Mouse (Mus musculus): Measurements from ENCODE around the gene P4ha2. TPM values are rescaled to one million over a fixed set of nuclear protein-coding genes. Genes with fewer than 3 reads are reported as not detected.

P4ha2 gene
- total RNA-seq (2021): 24.3 and 28.3 TPM in 2 replicates
- long read RNA-seq, experiment 1, transcript P4ha2-201 (16 exons, 2,230 nt): minor isoform, 10 of 37 reads
- long read RNA-seq, experiment 1, transcript P4ha2-202 (16 exons, 2,263 nt): major isoform, 16 of 37 reads
- long read RNA-seq, experiment 1, partial matches to known transcripts: 7 of 37 reads
- long read RNA-seq, experiment 1, other reads (novel, unspliced or antisense): 4 of 37 reads
- long read RNA-seq, experiment 2, transcript P4ha2-201 (16 exons, 2,230 nt): minor isoform, 16 of 46 reads
- long read RNA-seq, experiment 2, transcript P4ha2-202 (16 exons, 2,263 nt): major isoform, 18 of 46 reads
- long read RNA-seq, experiment 2, partial matches to known transcripts: 8 of 46 reads
- long read RNA-seq, experiment 2, other reads (novel, unspliced or antisense): 4 of 46 reads

DNA sequence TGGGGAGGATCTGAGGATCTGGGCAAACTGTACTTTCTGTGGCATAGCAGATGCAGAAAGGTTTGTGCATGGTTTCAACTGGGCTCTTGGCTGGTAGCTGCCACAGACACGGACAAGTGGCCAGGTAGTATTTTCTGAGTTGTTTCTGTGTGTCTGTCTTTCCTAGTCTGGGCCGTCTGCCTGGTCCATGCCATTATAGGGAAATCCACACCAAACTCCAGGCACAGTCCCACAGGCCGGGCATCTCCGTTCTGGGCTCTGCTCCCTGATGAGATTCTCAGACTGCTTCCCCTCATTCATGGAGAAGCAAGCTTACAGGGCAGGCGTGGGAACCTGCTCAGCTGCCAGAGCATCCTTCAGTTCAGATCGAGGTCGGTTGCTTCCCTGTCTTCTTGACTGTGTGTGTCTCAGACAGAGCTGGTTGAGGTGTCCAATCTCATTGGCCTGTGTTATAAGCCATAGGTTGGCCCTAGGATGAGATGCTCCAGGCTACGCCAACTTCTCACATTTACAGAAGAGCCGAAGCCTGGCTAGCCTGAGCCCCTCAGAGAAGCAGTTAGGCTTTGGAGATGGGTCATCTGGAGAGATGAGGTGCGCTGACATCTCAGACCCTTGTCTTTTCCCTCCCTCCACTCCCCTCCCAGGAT lies at the start of gene P4ha2:
Gene P4ha2, plus strand, starts transcription at position 51 of the 647 bp plus-strand sequence.
- no peak for DNase-seq

DNA sequence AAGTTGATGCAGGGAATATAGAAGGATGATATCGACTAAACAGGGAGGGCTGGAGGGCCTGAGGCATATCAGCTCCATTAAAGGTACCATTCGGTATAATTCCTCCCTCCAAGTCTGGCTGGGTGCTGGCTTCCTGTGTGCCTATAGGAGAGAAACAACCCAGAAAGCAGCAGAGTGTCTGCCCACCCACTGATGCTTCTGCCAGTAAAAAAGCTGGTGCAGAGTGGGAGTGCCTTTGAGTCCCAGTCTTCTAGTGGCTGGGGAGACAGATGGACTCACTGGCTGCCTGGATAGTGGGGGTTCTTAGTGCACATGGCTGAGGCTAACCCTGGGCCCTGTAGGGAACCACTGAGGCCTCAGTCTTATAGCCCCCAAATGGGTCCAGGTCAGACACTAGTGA lies 49.7 kb upstream of the P4ha2 start:
- no peak for DNase-seq

DNA sequence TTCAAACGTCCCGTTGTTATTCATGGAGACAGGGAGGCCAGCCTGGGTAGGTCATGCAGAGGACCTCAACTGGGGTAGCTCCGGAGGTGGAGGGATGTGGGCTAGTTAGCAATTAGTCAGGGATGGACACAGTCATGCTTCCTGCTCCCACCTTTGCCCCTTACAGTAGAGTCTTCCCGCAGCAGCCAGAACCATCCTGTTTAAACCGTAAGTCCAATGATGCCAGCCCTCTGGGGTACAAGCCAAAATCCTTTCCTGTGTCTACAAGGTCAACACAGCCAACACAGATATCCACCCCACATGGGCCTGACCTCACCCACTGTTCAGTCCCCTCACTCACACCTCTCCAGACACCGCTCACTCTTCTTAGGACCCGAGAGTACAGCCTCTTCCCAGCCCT lies 48.7 kb upstream of the P4ha2 start:
- no peak for DNase-seq

DNA sequence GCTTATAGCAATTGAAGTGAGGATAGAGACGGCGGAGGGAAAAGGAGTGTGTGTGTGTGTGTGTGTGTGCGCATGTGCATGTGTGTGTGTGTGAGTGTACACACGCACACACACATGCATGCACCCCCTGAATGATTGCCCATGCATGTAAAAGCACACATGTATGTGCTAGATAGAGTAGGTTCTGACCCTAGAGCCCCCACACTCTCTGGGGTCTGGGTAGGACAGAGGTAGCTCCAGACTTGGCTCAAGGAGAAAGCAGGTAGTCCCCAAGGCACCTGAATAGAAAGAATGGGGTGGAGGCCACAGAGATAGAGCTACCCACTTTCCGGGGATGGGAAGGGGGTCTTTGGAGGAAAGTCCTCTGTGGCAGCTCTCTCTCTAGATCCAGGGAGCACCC lies 47.8 kb upstream of the P4ha2 start:
- DNase-seq: no peak

- DNase-seq: no peak
These were observed 46.8 kb upstream of the P4ha2 start for GRCm38 (mm10) chr11:54053090-54053489.

DNA sequence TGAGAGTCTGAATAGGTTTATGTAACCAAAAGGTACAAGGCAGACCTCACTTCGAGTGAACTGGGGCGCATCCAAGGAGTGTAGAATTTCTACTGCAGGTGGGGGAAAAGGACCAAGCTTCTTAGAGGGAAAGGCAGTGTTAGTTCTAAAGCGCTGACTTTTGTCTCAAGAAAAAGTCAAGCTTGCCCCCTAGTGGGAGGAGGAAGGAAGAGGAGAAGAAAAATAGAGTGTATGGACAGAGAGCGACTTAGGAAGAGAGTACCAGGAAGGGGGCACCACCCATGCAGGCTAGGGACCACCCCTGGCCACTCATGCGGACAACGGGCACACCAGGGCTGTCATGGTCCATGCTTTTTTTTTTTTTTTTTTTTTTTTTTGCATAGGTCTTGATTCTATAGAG lies 45.6 kb upstream of the P4ha2 start:
- peak; percentile 62 for DNase-seq

DNA sequence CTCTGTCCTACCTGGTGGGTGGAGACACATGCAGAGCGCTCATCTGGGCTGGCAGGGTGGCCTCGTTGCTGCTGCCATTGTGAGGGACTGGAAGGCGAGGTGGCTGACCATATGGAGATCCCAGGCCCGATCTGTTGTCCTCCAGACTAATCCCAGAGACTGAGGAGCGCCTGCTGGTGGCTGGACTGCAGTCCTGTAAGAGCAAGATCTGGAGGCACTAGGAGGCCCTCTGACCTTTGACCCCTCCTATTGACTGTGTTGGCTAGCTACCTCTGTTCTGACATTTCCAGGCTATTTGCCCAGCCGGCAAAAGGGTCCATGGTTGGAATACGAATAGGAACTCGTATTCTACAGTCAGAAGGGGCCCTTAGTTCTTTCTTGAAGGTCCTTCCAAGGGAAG lies 43.8 kb upstream of the P4ha2 start:
- DNase-seq: peak; percentile 34

- no peak for DNase-seq
These were observed 42.5 kb upstream of the P4ha2 start for GRCm38 (mm10) chr11:54057428-54057827.

GRCm38 (mm10) chr11:54058056-54058617 lies 41.8 kb upstream of the P4ha2 start:
- DNase-seq: no peak

GRCm38 (mm10) chr11:54058643-54059042 lies 41.3 kb upstream of the P4ha2 start:
- no peak for DNase-seq

GRCm38 (mm10) chr11:54059526-54059925 lies 40.4 kb upstream of the P4ha2 start:
- DNase-seq: no peak

- peak; percentile 56 for DNase-seq
These were observed 39.6 kb upstream of the P4ha2 start for GRCm38 (mm10) chr11:54060316-54060715.

GRCm38 (mm10) chr11:54062086-54062752 lies 37.7 kb upstream of the P4ha2 start:
- DNase-seq: peak; percentile 91

DNA sequence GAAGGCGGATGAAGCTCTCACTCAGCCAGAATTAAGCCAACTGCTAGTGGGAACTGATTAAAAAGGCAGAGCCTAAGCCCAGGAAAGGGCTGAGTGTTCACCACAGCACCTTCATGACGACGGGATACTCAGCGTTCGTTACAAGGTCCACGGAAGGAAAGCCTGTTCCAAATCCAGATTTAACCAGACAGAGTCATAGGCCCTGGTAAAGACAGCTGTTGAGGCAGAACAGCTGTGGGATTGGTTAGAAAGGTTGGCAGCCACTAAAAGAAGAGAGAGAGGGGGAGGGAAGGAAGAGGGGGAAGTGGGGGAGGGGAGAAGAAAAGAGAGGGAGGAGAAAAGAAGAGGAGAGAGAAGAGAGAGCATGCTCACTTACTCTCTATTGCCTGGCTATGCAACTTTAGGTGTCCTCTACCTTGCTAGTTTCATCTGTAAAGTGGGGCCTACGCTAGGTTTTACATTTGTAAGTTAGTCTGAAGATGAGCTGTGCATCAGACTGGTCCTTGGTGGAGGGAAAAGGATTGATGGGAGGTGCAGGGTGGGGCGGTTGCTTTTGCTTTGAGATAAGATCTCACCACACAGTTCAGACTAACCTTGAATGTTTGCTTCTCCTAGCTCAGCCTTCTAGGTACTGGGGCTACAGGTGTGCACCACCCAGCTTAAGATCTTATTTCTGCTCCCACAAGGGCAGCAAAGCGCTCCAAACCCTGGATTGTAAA lies 37.0 kb upstream of the P4ha2 start:
- no peak for DNase-seq

- no peak for DNase-seq
These were observed 36.5 kb upstream of the P4ha2 start for GRCm38 (mm10) chr11:54063472-54063775.

DNA sequence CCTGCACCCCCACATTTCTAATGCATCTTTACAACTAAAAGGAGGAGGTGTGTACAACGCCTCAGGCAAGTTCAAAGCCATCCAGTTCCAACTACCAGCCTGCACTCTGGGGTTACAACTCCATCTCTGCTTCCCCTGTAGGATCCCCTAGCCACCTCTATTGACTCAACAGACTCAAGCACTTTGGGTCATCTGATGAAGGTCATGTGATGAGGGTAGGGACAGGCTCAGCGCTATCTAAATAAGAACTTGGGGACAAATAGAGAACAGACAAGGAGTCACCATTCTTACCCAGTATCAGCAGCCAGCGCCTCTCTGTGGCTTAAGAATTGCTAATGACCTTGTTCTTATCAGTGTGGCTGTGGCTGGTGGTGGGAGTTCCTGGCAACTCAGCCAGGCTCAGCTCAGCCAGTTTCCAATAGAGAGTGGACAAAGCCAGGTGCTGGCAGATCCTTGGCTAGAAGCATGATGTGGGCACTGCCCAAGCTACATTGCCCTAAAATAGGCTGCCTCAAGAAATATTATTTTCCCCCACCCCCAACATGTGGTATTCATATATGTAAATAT lies 35.4 kb upstream of the P4ha2 start:
- DNase-seq: no peak

- DNase-seq: no peak
These were observed 34.6 kb upstream of the P4ha2 start for GRCm38 (mm10) chr11:54065106-54065914.

GRCm38 (mm10) chr11:54065915-54066178 lies 34.0 kb upstream of the P4ha2 start:
- DNase-seq: no peak

- no peak for DNase-seq
These were observed 33.5 kb upstream of the P4ha2 start for GRCm38 (mm10) chr11:54066400-54066799.

DNA sequence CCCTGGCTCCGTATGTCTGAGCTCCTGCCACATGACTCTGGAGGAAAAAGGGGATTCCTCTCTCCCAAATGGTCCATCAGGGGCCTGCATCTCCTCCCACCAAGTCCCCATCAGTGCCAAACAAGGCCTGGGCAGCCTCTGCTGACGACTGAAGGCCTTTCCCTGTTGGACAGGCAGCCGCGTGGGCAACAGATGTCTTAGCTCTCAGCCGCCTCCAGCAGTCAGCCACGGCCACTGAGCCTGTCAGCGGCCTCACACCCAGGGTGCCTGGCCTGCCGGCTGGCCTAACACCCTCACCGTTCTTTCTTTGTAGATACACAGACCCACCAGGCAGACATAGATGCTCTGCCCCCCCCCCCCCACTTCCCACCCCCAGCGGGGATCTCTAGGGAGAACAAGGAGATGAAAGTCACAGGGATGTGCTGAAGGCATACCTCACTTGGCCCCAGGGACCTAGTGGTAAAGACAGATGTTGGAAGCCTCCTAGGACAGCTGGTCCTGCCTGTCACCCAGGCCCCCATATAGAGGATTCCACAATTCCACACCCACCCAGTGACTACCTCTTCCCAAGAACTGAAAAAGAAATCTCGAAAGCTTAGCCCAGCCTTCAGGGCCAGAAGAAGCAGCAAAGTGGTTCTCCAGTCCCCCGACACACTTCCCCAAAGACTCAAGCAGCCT lies 32.4 kb upstream of the P4ha2 start:
- no peak for DNase-seq

DNA sequence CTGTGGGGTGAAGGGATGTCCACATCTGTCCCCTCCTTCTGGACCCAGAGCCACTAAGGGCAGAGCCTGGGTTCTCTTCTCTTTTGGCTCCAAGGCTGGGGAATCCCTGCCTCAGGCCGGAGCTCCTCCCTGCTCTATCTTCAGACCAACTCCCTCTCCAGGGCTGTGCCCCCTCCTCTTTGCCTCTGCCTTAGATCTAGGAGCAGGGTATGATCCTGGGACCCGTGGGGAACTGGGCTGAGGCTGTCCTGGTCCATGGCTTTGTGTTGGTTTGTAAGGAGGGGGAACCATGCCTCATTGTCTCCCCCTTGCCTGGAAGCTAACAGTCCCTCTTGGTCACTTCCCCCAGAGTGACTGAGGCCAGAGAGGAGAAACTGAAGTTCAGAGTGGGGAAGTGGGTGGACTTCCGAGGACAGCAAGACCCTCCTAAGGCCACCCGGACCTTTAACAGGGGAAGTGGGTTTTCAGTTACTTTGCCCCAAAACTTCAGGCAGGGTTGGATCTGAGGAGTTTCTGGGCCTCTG lies 31.8 kb upstream of the P4ha2 start:
- DNase-seq: no peak
